Mouse (Mus musculus): Measurements from ENCODE around the gene Rnf115. TPM values are rescaled to one million over a fixed set of nuclear protein-coding genes. Genes with fewer than 3 reads are reported as not detected.

The Rnf115 gene
- polyA plus RNA-seq, 1 experiment from 2014 or later, result 59.0 TPM

DNA sequence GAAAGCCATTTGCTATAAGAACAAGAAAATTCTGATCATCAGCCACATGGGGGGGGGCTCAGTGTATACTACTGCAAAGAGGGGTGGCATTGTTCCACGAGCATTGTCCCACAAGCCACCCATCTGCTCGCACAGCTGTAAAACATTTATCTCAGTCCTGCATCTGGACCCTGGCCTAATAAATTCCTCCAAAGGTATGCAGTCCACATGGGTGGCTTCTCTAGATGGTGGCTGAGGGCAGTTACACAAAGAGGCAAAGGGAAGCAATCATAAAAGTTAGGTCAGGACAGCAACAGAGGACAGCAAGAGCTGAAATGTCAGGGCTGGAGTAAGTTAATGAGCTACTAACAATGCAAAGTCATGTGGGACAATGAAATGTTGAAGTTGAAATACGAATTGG, 96.2 kb downstream of the Rnf115 start:
- Histone ChIP-seq H3K27ac (no peak overlapping the region), H3K4me1 (replicated peaks; ENCODE audit: insufficient read depth, low read length) (no peaks in the 10 kb centered on the region), H3K4me3 (replicated peaks; ENCODE audit: low read depth, low read length) (no peak overlapping the region), H3K9ac (ENCODE audit: low read depth, low read length) (no peak overlapping the region), H3K36me3 (ENCODE audit: insufficient read depth, low read length) (no peaks in the 10 kb centered on the region), H3K27me3 (ENCODE audit: insufficient read depth, low read length) (no peaks in the 10 kb centered on the region), H3K9me3 (replicated peaks; ENCODE audit: low read length) (no peaks in the 10 kb centered on the region), H3K4me2 (ENCODE audit: low read length) (no peak overlapping the region)
- ATAC-seq (replicated peaks; ENCODE audit: low FRiP score, low read depth) (0 out of 2 replicates have a peak, but pooled peaks have one; percentile 45), DNase-seq (ENCODE audit: low spot score) (no peak)
- WGBS, result 29% methylated on average over 3 of the region's 3 CpGs
- no peak for TF ChIP-seq CTCF (IDR thresholded peaks at IDR 0.05; ENCODE audit: low read depth)

- Histone ChIP-seq H3K9ac (ENCODE audit: low read depth, low read length) (no peak overlapping the region), H3K27me3 (ENCODE audit: insufficient read depth, low read length) (no peaks in the 10 kb centered on the region), H3K4me3 (replicated peaks; ENCODE audit: low read depth, low read length) (no peak overlapping the region), H3K27ac (no peak overlapping the region), H3K36me3 (ENCODE audit: insufficient read depth, low read length) (no peaks in the 10 kb centered on the region), H3K4me2 (ENCODE audit: low read length) (no peak overlapping the region), H3K9me3 (replicated peaks; ENCODE audit: low read length) (no peaks in the 10 kb centered on the region), H3K4me1 (replicated peaks; ENCODE audit: insufficient read depth, low read length) (no peaks in the 10 kb centered on the region)
- 72% methylated on average over 12 of the region's 12 CpGs for WGBS
- TF ChIP-seq CTCF (IDR thresholded peaks at IDR 0.05; ENCODE audit: low read depth), result no peak
- DNase-seq (ENCODE audit: low spot score) (no peak), ATAC-seq (replicated peaks; ENCODE audit: low FRiP score, low read depth) (no peak)
Measured at GRCm38 (mm10) chr3:96824614-96825013, 97.2 kb downstream of the Rnf115 start.

DNA sequence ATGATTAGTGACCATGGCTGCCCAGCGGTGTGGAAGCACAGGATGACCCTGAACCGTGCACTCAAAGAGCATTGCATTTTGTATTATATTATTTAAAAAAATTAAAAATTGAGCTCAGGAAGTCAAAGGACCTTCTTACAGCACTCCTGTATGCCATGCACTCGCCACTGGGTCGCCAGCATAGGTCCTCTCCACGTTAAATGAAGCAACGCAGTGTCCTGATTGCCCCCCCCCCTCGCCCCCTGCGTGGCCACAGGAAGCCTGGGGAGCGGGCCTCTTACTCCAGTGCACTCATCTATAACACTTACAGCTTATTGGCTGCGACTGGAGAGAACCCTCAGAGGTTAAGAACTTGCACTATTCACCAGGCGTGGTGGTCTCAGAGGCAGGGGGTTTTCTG, 97.8 kb downstream of the Rnf115 start:
- Histone ChIP-seq H3K4me1 (replicated peaks; ENCODE audit: insufficient read depth, low read length) (no peaks in the 10 kb centered on the region), H3K9me3 (replicated peaks; ENCODE audit: low read length) (no peaks in the 10 kb centered on the region), H3K4me2 (ENCODE audit: low read length) (no peak overlapping the region), H3K4me3 (replicated peaks; ENCODE audit: low read depth, low read length) (no peak overlapping the region), H3K27me3 (ENCODE audit: insufficient read depth, low read length) (no peaks in the 10 kb centered on the region), H3K36me3 (ENCODE audit: insufficient read depth, low read length) (no peaks in the 10 kb centered on the region), H3K9ac (ENCODE audit: low read depth, low read length) (no peak overlapping the region), H3K27ac (no peak overlapping the region)
- 31% methylated on average over 11 of the region's 11 CpGs for WGBS
- no peak for ATAC-seq (replicated peaks; ENCODE audit: low FRiP score, low read depth)
- no peak for TF ChIP-seq CTCF (IDR thresholded peaks at IDR 0.05; ENCODE audit: low read depth)
- DNase-seq (ENCODE audit: low spot score), result no peak

GRCm38 (mm10) chr3:96828308-96828864, 100.9 kb downstream of the Rnf115 start:
- no peak overlapping the region for H3K4me2 ChIP-seq (ENCODE audit: low read length)

GRCm38 (mm10) chr3:96828984-96829383, 101.5 kb downstream of the Rnf115 start, which contains the start of the genes Pdzk1 and Cd160:
Gene Pdzk1 (plus strand): TSS chr3:96829284.
Gene Cd160 (minus strand): TSS chr3:96829351.
- Histone ChIP-seq H3K9me3 (replicated peaks; ENCODE audit: low read length) (no peaks in the 10 kb centered on the region), H3K27me3 (ENCODE audit: insufficient read depth, low read length) (no peaks in the 10 kb centered on the region), H3K4me1 (replicated peaks; ENCODE audit: insufficient read depth, low read length) (no peaks in the 10 kb centered on the region), H3K4me3 (replicated peaks; ENCODE audit: low read depth, low read length) (peak within 1 kb of the TSS; percentile 15), H3K9ac (ENCODE audit: low read depth, low read length) (peak within 1 kb of the TSS; percentile 51), H3K27ac (peak within 1 kb of the TSS; percentile 62), H3K36me3 (ENCODE audit: insufficient read depth, low read length) (no peaks in the 10 kb centered on the region), H3K4me2 (ENCODE audit: low read length) (peak within 1 kb of the TSS; percentile 36)
- 57% methylated on average over 1 of the region's 1 CpGs for WGBS
- no peak for TF ChIP-seq CTCF (IDR thresholded peaks at IDR 0.05; ENCODE audit: low read depth)
- DNase-seq (ENCODE audit: low spot score), result no peak
- no peak for ATAC-seq (replicated peaks; ENCODE audit: low FRiP score, low read depth)

More at GRCm38 (mm10) chr3:96828308-96828864, 100.9 kb downstream of the Rnf115 start:
- Histone ChIP-seq H3K4me1 (replicated peaks; ENCODE audit: insufficient read depth, low read length) (no peaks in the 10 kb centered on the region), H3K36me3 (ENCODE audit: insufficient read depth, low read length) (no peaks in the 10 kb centered on the region), H3K9me3 (replicated peaks; ENCODE audit: low read length) (no peaks in the 10 kb centered on the region), H3K27ac (no peak overlapping the region), H3K27me3 (ENCODE audit: insufficient read depth, low read length) (no peaks in the 10 kb centered on the region), H3K9ac (ENCODE audit: low read depth, low read length) (no peak overlapping the region), H3K4me3 (replicated peaks; ENCODE audit: low read depth, low read length) (no peak overlapping the region)
- ATAC-seq (replicated peaks; ENCODE audit: low FRiP score, low read depth) (no peak), DNase-seq (ENCODE audit: low spot score) (no peak)
- whole genome bisulfite sequencing, result 46% methylated on average over 15 of the region's 15 CpGs
- TF ChIP-seq CTCF (IDR thresholded peaks at IDR 0.05; ENCODE audit: low read depth), result no peak

- DNase-seq (ENCODE audit: low spot score) (no peak), ATAC-seq (replicated peaks; ENCODE audit: low FRiP score, low read depth) (peak; percentile 64)
- 69% methylated on average over 10 of the region's 10 CpGs for WGBS
- Histone ChIP-seq H3K27ac (peak overlapping the region; percentile 62), H3K27me3 (ENCODE audit: insufficient read depth, low read length) (no peaks in the 10 kb centered on the region), H3K4me3 (replicated peaks; ENCODE audit: low read depth, low read length) (peak overlapping the region; percentile 15), H3K9ac (ENCODE audit: low read depth, low read length) (peak overlapping the region; percentile 51), H3K36me3 (ENCODE audit: insufficient read depth, low read length) (no peaks in the 10 kb centered on the region), H3K4me2 (ENCODE audit: low read length) (peak overlapping the region; percentile 36; the same call in 1 of the 2 replicates), H3K4me1 (replicated peaks; ENCODE audit: insufficient read depth, low read length) (no peaks in the 10 kb centered on the region), H3K9me3 (replicated peaks; ENCODE audit: low read length) (no peaks in the 10 kb centered on the region)
- no peak for TF ChIP-seq CTCF (IDR thresholded peaks at IDR 0.05; ENCODE audit: low read depth)
Measured at GRCm38 (mm10) chr3:96829856-96830255, 102.4 kb downstream of the Rnf115 start.

Data from kidney, postnatal 0 days (tissue).